Mouse (Mus musculus) adipose tissue, adult 10 weeks (tissue): Measurements from ENCODE around the gene Ctbp2. TPM values are rescaled to one million over a fixed set of nuclear protein-coding genes. Genes with fewer than 3 reads are reported as not detected.

Source experiments
- polyA plus RNA-seq: library from polyadenylated mRNA; stranded (reverse); fragments of 350-450 nt; fragmentation: Illumina TruSeq; extraction: RNeasy Lipid Tissue Mini Kit (QIAGEN cat#74804); gene quantifications from one replicate; pipeline ENCODE4 v1.2.3, GENCODE M21; 2014; ENCODE audit warnings: low read depth, low replicate concordance

Gene Ctbp2
- polyA plus RNA-seq: 36.7 TPM

GRCm38 (mm10) chr7:133123999-133124700 is at the start of gene Ctbp2:
TSS of gene Ctbp2 (minus strand) at chr7:133124354.

GRCm38 (mm10) chr7:133123244-133123998 is 733 bp downstream of the Ctbp2 start, which contains the start of gene Fgfr2:
TSS of gene Fgfr2 (minus strand) at chr7:133123350.

Other genes with a start within 250 kb of the Ctbp2 start
- 18.6 TPM for gene Zranb1, start 193.2 kb downstream of the Ctbp2 start, polyA plus RNA-seq
- 46.6 TPM for gene Fgfr2, start 1.0 kb downstream of the Ctbp2 start, polyA plus RNA-seq